Mouse (Mus musculus): ENCODE measurements around the gene Tmem151a. TPM values are rescaled to one million over a fixed set of nuclear protein-coding genes. Genes with fewer than 3 reads are reported as not detected.

Gene Tmem151a
- total and polyA plus RNA-seq, 2 experiments: under 0.01 to 0.24 TPM

GRCm38 (mm10) chr19:5032686-5033085 is 52.6 kb downstream of the Tmem151a start:
- 82% methylated on average over 3 of the region's 3 CpGs for WGBS

GRCm38 (mm10) chr19:5026111-5026510 is 59.2 kb downstream of the Tmem151a start:
- no peak overlapping the region for H3K27ac ChIP-seq (replicated peaks; ENCODE audit: insufficient read depth, low read depth, low read length)
- H3K4me1 ChIP-seq (ENCODE audit: control insufficient read depth, insufficient read depth, low read length): peaks cover 3% of the 10 kb centered on the region; the same call in 1 of the 2 replicates
- 88% methylated on average over 8 of the region's 8 CpGs for WGBS
- H3K36me3 ChIP-seq (ENCODE audit: control insufficient read depth, insufficient read depth, low read length): no peaks in the 10 kb centered on the region
- H3K9ac ChIP-seq (ENCODE audit: low read depth, low read length): no peak overlapping the region
- DNase-seq (ENCODE audit: extremely low read depth, low read depth, low spot score): no peak
- H3K79me2 ChIP-seq (ENCODE audit: control insufficient read depth, insufficient read depth, low read length): no peaks in the 10 kb centered on the region
- no peak for TF ChIP-seq CTCF (IDR thresholded peaks at IDR 0.05; ENCODE audit: low read depth, low read length)
- TF ChIP-seq POLR2A (IDR thresholded peaks at IDR 0.05; ENCODE audit: extremely low read depth, insufficient read depth, low read length): no peak
- H3K27me3 ChIP-seq (ENCODE audit: control insufficient read depth, insufficient read depth, low read length): no peaks in the 10 kb centered on the region
- H3K4me3 ChIP-seq (ENCODE audit: insufficient read depth, low read depth, low read length): no peak overlapping the region

More at GRCm38 (mm10) chr19:5032686-5033085, 52.6 kb downstream of the Tmem151a start:
- H3K79me2 ChIP-seq (ENCODE audit: control insufficient read depth, insufficient read depth, low read length): no peaks in the 10 kb centered on the region
- TF ChIP-seq CTCF (IDR thresholded peaks at IDR 0.05; ENCODE audit: low read depth, low read length) (no peak), POLR2A (IDR thresholded peaks at IDR 0.05; ENCODE audit: extremely low read depth, insufficient read depth, low read length) (no peak)
- no peak for DNase-seq (ENCODE audit: extremely low read depth, low read depth, low spot score)
- no peaks in the 10 kb centered on the region for H3K36me3 ChIP-seq (ENCODE audit: control insufficient read depth, insufficient read depth, low read length)
- no peak overlapping the region for H3K4me3 ChIP-seq (ENCODE audit: insufficient read depth, low read depth, low read length)
- no peaks in the 10 kb centered on the region for H3K27me3 ChIP-seq (ENCODE audit: control insufficient read depth, insufficient read depth, low read length)
- no peaks in the 10 kb centered on the region for H3K4me1 ChIP-seq (ENCODE audit: control insufficient read depth, insufficient read depth, low read length)
- H3K27ac ChIP-seq (replicated peaks; ENCODE audit: insufficient read depth, low read depth, low read length): no peak overlapping the region
- no peak overlapping the region for H3K9ac ChIP-seq (ENCODE audit: low read depth, low read length)

- Histone ChIP-seq H3K4me1 (ENCODE audit: control insufficient read depth, insufficient read depth, low read length) (peaks cover 3% of the 10 kb centered on the region; the same call in 1 of the 2 replicates), H3K27me3 (ENCODE audit: control insufficient read depth, insufficient read depth, low read length) (no peaks in the 10 kb centered on the region), H3K9ac (ENCODE audit: low read depth, low read length) (peak within 1 kb of the TSS; percentile 76), H3K36me3 (ENCODE audit: control insufficient read depth, insufficient read depth, low read length) (no peaks in the 10 kb centered on the region), H3K79me2 (ENCODE audit: control insufficient read depth, insufficient read depth, low read length) (no peaks in the 10 kb centered on the region), H3K4me3 (ENCODE audit: insufficient read depth, low read depth, low read length) (peak within 1 kb of the TSS; percentile 80), H3K27ac (replicated peaks; ENCODE audit: insufficient read depth, low read depth, low read length) (peak within 1 kb of the TSS; percentile 24; the same call in 1 of the 2 replicates)
- peak; percentile 77 for DNase-seq (ENCODE audit: extremely low read depth, low read depth, low spot score)
- under 1% methylated on average over 62 of the region's 62 CpGs for WGBS
- TF ChIP-seq CTCF (IDR thresholded peaks at IDR 0.05; ENCODE audit: low read depth, low read length) (no peak), POLR2A (IDR thresholded peaks at IDR 0.05; ENCODE audit: extremely low read depth, insufficient read depth, low read length) (peak; percentile 85)
Measured at GRCm38 (mm10) chr19:5023621-5024479, 61.5 kb downstream of the Tmem151a start, which contains the start of gene Slc29a2. Slc29a2 (plus strand) TSS chr19:5023860.

- no peaks in the 10 kb centered on the region for H3K36me3 ChIP-seq (ENCODE audit: control insufficient read depth, insufficient read depth, low read length)
- H3K27me3 ChIP-seq (ENCODE audit: control insufficient read depth, insufficient read depth, low read length): no peaks in the 10 kb centered on the region
- no peak overlapping the region for H3K9ac ChIP-seq (ENCODE audit: low read depth, low read length)
- no peaks in the 10 kb centered on the region for H3K79me2 ChIP-seq (ENCODE audit: control insufficient read depth, insufficient read depth, low read length)
- 95% methylated on average over 2 of the region's 2 CpGs for WGBS
- TF ChIP-seq CTCF (IDR thresholded peaks at IDR 0.05; ENCODE audit: low read depth, low read length) (no peak), POLR2A (IDR thresholded peaks at IDR 0.05; ENCODE audit: extremely low read depth, insufficient read depth, low read length) (no peak)
- no peak overlapping the region for H3K27ac ChIP-seq (replicated peaks; ENCODE audit: insufficient read depth, low read depth, low read length)
- no peak for DNase-seq (ENCODE audit: extremely low read depth, low read depth, low spot score)
- H3K4me3 ChIP-seq (ENCODE audit: insufficient read depth, low read depth, low read length): no peak overlapping the region
- peaks cover 3% of the 10 kb centered on the region; the same call in 1 of the 2 replicates for H3K4me1 ChIP-seq (ENCODE audit: control insufficient read depth, insufficient read depth, low read length)
Measured at GRCm38 (mm10) chr19:5021416-5021815, 63.9 kb downstream of the Tmem151a start.

Other genes starting within 250 kb of the Tmem151a start
- gene Ccs, start 246.2 kb downstream of the Tmem151a start, total RNA-seq (2014; rRNA removed): 146 and 174 TPM in 2 replicates
- gene Ccs, start 246.2 kb downstream of the Tmem151a start, polyA plus RNA-seq (2012; rRNA removed): 245 and 254 TPM in 2 replicates
- gene Ccdc87, start 246.2 kb downstream of the Tmem151a start, total RNA-seq (2014; rRNA removed): not detected in 2 replicates
- gene Ccdc87, start 246.2 kb downstream of the Tmem151a start, polyA plus RNA-seq (2012; rRNA removed): not detected in 2 replicates
- 44.1 and 55.0 TPM in 2 replicates for gene Ctsf, start 230.4 kb downstream of the Tmem151a start, total RNA-seq (2014; rRNA removed)
- 69.4 and 88.9 TPM in 2 replicates for gene Ctsf, start 230.4 kb downstream of the Tmem151a start, polyA plus RNA-seq (2012; rRNA removed)
- gene Actn3, start 207.6 kb downstream of the Tmem151a start, total RNA-seq (2014; rRNA removed): 1.1 TPM in 1 of 2 replicates, not detected in the other
- gene Actn3, start 207.6 kb downstream of the Tmem151a start, polyA plus RNA-seq (2012; rRNA removed): 0.11 TPM in 1 of 2 replicates, not detected in the other
- gene Zdhhc24, start 206.9 kb downstream of the Tmem151a start, total RNA-seq (2014; rRNA removed): 2.5 and 3.4 TPM in 2 replicates
- gene Zdhhc24, start 206.9 kb downstream of the Tmem151a start, polyA plus RNA-seq (2012; rRNA removed): 4.8 and 7.7 TPM in 2 replicates
- 0.65 and 0.87 TPM in 2 replicates for gene Bbs1, start 178.9 kb downstream of the Tmem151a start, total RNA-seq (2014; rRNA removed)
- 0.73 and 0.95 TPM in 2 replicates for gene Bbs1, start 178.9 kb downstream of the Tmem151a start, polyA plus RNA-seq (2012; rRNA removed)
- gene Dpp3, start 157.2 kb downstream of the Tmem151a start, total RNA-seq (2014; rRNA removed): 52.1 and 69.7 TPM in 2 replicates
- gene Dpp3, start 157.2 kb downstream of the Tmem151a start, polyA plus RNA-seq (2012; rRNA removed): 121 and 122 TPM in 2 replicates
- 1.0 and 3.4 TPM in 2 replicates for gene Peli3, start 142.4 kb downstream of the Tmem151a start, total RNA-seq (2014; rRNA removed)
- gene Peli3, start 142.4 kb downstream of the Tmem151a start, polyA plus RNA-seq (2012; rRNA removed): 1.4 and 2.6 TPM in 2 replicates
- 40.0 and 46.4 TPM in 2 replicates for gene Mrpl11, start 123.4 kb downstream of the Tmem151a start, total RNA-seq (2014; rRNA removed)
- 27.6 and 30.7 TPM in 2 replicates for gene Mrpl11, start 123.4 kb downstream of the Tmem151a start, polyA plus RNA-seq (2012; rRNA removed)
- gene Npas4, start 95.2 kb downstream of the Tmem151a start, total RNA-seq (2014; rRNA removed): not detected in 2 replicates
- gene Npas4, start 95.2 kb downstream of the Tmem151a start, polyA plus RNA-seq (2012; rRNA removed): not detected in 2 replicates
- gene Slc29a2, start 61.7 kb downstream of the Tmem151a start, total RNA-seq (2014; rRNA removed): 0.28 and 0.34 TPM in 2 replicates
- gene Slc29a2, start 61.7 kb downstream of the Tmem151a start, polyA plus RNA-seq (2012; rRNA removed): 1.7 and 2.3 TPM in 2 replicates
- 11.8 and 13.2 TPM in 2 replicates for gene B4gat1, start 46.7 kb downstream of the Tmem151a start, total RNA-seq (2014; rRNA removed)
- gene B4gat1, start 46.7 kb downstream of the Tmem151a start, polyA plus RNA-seq (2012; rRNA removed): 20.1 and 20.4 TPM in 2 replicates
- gene AC124502.3, start 46.6 kb downstream of the Tmem151a start, total RNA-seq (2014; rRNA removed): 2.1 and 3.7 TPM in 2 replicates
- gene AC124502.3, start 46.6 kb downstream of the Tmem151a start, polyA plus RNA-seq (2012; rRNA removed): 0.07 and 0.09 TPM in 2 replicates
- 13.2 and 13.8 TPM in 2 replicates for gene Brms1, start 44.2 kb downstream of the Tmem151a start, total RNA-seq (2014; rRNA removed)
- 22.6 TPM in 2 replicates for gene Brms1, start 44.2 kb downstream of the Tmem151a start, polyA plus RNA-seq (2012; rRNA removed)
- gene Rin1, start 35.0 kb downstream of the Tmem151a start, total RNA-seq (2014; rRNA removed): 0.09 and 0.20 TPM in 2 replicates
- 0.40 and 0.78 TPM in 2 replicates for gene Rin1, start 35.0 kb downstream of the Tmem151a start, polyA plus RNA-seq (2012; rRNA removed)
- gene Cd248, start 17.5 kb downstream of the Tmem151a start, total RNA-seq (2014; rRNA removed): 0.18 and 0.54 TPM in 2 replicates
- gene Cd248, start 17.5 kb downstream of the Tmem151a start, polyA plus RNA-seq (2012; rRNA removed): 0.57 and 0.98 TPM in 2 replicates
- gene Yif1a, start 3.0 kb upstream of the Tmem151a start, total RNA-seq (2014; rRNA removed): 79.3 and 85.7 TPM in 2 replicates
- 188 and 215 TPM in 2 replicates for gene Yif1a, start 3.0 kb upstream of the Tmem151a start, polyA plus RNA-seq (2012; rRNA removed)
- not detected in 2 replicates for gene Cnih2, start 13.0 kb upstream of the Tmem151a start, total RNA-seq (2014; rRNA removed)
- gene Cnih2, start 13.0 kb upstream of the Tmem151a start, polyA plus RNA-seq (2012; rRNA removed): 0.12 and 0.19 TPM in 2 replicates
- 82.1 and 98.7 TPM in 2 replicates for gene Rab1b, start 21.5 kb upstream of the Tmem151a start, total RNA-seq (2014; rRNA removed)
- gene Rab1b, start 21.5 kb upstream of the Tmem151a start, polyA plus RNA-seq (2012; rRNA removed): 165 and 169 TPM in 2 replicates
- gene Klc2, start 33.0 kb upstream of the Tmem151a start, total RNA-seq (2014; rRNA removed): 2.4 and 4.6 TPM in 2 replicates
- gene Klc2, start 33.0 kb upstream of the Tmem151a start, polyA plus RNA-seq (2012; rRNA removed): 8.7 and 12.3 TPM in 2 replicates
- 1.1 and 3.3 TPM in 2 replicates for gene Pacs1, start 187.6 kb upstream of the Tmem151a start, total RNA-seq (2014; rRNA removed)
- 2.4 and 3.0 TPM in 2 replicates for gene Pacs1, start 187.6 kb upstream of the Tmem151a start, polyA plus RNA-seq (2012; rRNA removed)
- gene Sf3b2, start 209.9 kb upstream of the Tmem151a start, total RNA-seq (2014; rRNA removed): 58.1 and 60.0 TPM in 2 replicates
- gene Sf3b2, start 209.9 kb upstream of the Tmem151a start, polyA plus RNA-seq (2012; rRNA removed): 60.8 and 61.4 TPM in 2 replicates
- gene Gal3st3, start 212.8 kb upstream of the Tmem151a start, total RNA-seq (2014; rRNA removed): not detected in 2 replicates
- gene Gal3st3, start 212.8 kb upstream of the Tmem151a start, polyA plus RNA-seq (2012; rRNA removed): not detected in 2 replicates